Mouse (Mus musculus): ENCODE results near the gene Arhgap30.

- TF ChIP-seq POLR2AphosphoS2 (IDR thresholded peaks at IDR 0.05; ENCODE audit: insufficient read length, low read depth), result no peak
- TF ChIP-seq MAX (IDR thresholded peaks at IDR 0.05; ENCODE audit: low read depth), result no peak
- TF ChIP-seq POLR2A (IDR thresholded peaks at IDR 0.05; ENCODE audit: insufficient read length, low read depth), result no peak
- TF ChIP-seq TCF12 (IDR thresholded peaks at IDR 0.05; ENCODE audit: insufficient read depth, poor library complexity, severe bottlenecking), result no peak
- no peak for TF ChIP-seq MYOG (IDR thresholded peaks at IDR 0.05; ENCODE audit: control insufficient read depth in 1 of 3, insufficient read depth in 1 of 3, insufficient read length in 2 of 3, low read depth in 2 of 3)
These were observed 39.5 kb upstream of the Arhgap30 start for GRCm38 (mm10) chr1:171349210-171349609.

All from myocyte (in vitro differentiated cells).